Mouse (Mus musculus) right cerebral cortex, postnatal 25 days (tissue): ENCODE data around the gene Rbm5.

ENCODE experiments used
- DNase-seq: peaks from one replicate; pipeline ENCODE4 v3.0.0; 2022

The Rbm5 gene

DNA sequence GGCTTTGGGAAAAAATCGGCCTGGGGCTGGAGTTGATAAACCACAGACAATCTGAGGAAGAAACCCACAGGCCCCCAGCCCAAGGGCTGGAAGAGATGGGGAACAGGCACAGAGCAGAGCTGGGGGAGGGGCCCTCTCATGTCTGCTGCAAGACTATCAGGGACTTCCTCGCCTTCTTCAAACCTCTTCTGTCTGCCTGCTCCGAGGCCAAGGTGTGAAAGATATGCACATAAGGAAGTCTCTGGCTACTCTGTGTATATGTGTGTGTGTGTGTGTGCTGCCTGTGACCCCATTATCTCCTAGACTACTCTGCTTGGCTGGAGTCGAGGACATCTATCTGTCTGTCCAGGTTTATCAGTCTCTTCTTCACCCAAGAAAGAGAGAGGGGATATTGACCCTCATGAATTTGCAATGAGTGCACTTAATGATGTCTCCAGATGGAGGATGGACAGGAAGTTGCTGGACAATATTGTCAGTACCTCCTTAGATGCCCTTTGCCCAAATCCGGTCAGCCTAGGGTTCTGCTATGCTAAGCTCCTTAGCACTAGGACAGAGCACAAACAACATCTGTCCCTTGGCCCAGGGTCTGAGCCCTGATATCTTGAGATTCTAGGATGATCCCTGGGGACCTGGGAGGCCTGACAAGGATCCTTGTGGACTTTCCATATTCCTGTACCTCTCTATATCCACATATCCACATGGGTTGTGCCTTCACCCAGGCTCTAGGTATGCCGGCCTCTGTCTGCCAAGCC is 41.7 kb downstream of the Rbm5 start:
- DNase-seq, result no peak

DNA sequence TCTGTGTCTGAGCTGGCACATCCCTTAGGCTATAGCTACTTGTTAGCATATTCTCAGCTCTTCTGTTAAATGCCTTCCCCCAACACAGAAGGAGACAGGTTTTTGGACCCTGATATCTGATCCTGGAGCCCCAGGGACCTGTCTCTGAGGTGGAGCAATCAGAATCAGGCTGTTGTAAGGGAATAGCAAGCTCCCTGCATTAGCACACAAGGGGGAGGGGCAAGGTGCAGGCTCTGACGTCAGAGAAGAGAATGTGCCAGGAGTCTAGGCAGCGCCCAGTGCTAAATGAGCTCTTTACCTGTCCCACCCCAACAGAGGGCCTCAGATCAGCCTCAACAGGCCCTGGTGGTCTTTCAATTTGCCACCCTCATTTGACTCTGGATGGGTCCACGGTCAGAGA is 43.8 kb downstream of the Rbm5 start:
- no peak for DNase-seq

DNA sequence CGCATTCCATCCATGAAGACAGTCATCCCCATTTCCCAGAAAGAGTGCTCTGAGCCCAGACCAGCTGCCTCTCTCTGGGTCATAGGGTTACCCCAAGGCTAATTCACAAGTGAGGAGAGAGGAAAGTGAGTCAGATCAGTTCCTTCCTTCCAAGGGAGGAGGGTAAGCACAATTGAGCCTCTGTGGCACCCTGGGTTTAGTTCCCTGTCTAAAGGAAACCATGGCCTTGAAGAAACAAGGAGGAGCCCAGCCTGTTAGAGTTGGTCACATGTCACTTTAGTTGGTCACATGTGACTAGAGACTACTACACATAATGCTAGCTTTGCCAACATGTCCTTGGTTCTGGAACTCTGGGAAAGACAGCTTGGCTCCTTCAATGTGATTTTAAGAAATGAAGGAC is 46.0 kb downstream of the Rbm5 start:
- DNase-seq, result no peak

DNA sequence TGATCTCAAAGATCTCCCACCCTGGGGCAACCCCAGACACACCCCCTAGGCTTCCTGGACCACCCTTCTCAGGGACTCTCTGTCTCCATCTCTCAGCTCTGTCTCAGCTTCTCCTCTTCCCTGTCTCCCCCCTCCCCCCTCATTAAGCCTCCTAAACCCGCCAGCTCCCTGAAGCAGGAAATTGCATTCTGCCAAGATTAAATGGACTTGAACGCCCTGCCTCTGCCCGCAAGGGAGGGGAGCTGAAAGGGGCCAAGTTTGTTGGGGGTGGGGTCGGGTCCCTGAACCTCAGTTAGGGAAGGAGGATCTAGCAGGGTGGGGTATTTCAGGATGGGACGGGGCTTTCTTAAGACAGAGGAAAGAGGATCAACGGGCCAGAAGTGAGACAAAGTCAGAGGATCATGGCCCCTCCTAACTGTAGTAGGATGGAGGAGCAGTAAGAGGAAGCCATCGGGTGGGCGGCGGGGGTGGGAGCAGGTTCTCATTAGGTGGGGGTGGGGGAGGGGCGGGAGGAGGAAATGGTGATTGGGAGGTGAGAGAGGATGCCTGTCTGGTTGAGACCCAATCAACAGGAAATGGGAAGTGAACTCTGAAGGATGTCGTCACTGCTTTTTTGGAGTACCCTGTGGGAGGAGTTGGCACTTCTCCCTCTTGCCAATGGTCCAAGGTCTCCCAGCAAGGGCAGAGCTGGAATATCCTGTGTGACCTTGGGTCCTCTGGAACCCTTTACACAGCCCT is 46.8 kb downstream of the Rbm5 start:
- DNase-seq, result no peak

DNA sequence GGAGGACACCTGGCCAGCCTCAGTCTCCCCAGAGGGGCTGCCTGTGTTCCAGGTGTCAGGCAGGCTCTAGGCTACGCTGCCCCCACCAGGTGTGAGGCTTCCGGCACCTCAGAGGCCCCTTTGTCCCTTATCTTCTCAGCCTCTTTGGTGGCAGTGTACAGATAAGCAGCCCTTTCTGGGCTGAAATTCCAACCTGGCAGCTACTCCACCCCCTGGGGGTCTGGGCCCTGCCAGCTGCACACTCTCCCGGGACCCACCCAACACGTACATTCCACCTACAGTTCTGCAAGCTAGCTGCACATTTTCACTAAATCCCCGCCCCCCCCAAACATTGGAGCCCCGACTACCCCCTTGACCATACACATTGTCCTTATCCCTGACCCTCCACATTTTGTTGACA is 47.5 kb downstream of the Rbm5 start:
- no peak for DNase-seq

DNA sequence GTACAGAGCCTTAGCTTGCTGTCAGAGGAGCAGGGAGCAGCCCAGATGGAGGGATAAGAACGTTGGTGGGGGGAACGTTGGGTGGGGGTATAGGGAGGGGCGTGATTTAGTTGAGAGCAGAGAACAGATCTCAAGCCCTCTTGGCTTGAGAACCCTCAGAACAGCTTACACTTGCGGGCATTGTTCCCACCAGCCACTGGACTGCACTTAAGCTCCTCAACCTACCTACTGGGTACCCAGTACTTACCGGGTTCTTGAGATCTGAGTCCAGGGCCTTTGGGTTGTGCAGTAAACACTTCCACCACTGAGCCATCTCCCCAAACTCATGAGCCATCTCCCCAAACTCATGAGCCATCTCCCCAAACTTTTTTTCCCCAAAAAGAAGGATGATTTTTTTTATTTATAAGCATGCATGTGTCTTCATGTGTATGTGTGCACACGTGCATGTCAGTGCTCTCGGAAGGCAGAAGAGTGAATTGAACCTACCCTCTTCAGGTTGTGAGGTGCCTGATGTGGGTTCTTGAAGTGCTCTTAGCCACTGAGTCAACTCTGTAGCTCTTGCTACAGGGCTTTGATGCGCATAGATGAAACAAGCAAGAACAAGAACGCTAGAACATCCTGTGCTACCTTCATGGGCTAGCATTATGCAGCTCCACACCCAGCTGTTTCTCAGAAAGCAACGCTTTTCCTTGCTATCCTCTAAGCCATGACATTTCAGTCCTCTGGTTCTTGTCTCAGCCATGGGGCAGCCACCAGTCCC is 51.8 kb downstream of the Rbm5 start:
- DNase-seq, result no peak

DNA sequence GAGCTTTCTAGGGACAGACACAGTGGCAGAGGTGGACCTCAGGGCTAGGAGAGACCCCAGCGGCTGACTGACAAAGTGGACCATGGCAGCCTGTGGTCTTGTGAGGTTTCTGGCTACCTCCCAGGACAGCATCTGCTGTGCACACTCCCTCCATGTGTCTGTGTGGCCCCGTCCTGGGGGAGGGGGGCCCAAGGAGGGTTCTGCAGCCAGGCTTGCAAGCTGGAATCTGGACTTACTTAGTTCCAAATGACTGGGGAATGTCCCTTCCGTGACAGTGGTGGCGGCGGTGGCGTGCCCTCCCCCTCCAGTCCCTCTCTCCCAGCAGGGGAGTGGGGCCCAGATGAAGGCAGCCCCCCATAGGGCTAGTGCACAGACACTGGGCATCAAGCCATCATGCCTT is 53.8 kb downstream of the Rbm5 start:
- DNase-seq, result no peak

DNA sequence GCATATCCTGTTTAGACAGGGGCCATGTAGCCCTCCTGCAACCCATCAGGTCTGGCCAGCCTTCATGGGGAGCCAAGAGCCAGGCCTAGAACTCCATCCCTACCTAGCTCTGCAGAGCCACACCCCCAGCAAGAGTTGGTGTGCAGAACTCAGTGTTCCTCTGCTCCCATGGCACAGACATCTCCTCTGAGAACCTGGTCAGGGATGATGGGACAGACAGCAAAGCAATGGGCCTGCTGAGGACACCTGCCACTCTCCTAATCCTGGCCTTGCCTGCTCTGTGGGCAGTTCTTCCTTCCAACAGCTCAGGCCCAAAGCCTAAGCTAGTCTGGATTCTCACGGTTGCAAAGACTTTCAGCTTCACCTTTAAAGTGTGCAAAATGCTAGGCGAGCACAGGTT is 55.2 kb downstream of the Rbm5 start:
- DNase-seq, result no peak

DNA sequence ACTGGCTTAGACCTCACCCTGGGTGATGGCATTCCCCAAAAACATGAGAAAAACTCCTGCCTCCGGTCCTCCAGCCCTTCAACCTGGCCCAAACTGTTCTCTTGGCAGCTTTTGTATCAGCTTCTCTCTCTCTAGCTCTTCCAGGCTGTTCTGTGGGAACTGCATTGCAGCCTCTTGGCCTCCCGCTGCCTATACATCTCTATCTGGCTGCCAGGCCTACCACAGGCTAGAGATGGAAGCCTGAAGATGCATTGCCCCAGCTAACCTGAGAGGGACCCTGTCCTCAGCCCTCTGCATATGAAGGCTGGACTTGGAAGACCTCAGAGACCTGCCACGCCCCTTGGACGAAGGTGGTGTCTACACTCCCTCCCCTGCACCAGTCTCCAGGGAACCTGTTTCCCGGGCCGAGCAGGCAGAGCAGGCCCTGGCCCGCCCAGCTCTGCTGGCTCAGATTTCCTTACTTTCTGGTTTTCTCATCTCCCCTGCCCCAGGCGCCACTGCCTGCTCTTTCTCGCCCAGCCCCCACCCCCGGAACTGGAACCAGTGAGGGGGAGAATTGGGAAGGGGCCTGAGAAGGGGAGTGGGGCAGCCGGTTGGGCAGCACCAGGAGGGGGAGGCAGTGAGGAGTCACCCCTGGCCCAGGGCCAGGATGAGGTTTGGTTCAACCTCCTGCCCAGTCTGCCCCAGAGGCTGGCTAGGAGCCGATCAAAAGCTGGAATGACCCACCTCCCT is 56.4 kb downstream of the Rbm5 start:
- DNase-seq, result no peak

DNA sequence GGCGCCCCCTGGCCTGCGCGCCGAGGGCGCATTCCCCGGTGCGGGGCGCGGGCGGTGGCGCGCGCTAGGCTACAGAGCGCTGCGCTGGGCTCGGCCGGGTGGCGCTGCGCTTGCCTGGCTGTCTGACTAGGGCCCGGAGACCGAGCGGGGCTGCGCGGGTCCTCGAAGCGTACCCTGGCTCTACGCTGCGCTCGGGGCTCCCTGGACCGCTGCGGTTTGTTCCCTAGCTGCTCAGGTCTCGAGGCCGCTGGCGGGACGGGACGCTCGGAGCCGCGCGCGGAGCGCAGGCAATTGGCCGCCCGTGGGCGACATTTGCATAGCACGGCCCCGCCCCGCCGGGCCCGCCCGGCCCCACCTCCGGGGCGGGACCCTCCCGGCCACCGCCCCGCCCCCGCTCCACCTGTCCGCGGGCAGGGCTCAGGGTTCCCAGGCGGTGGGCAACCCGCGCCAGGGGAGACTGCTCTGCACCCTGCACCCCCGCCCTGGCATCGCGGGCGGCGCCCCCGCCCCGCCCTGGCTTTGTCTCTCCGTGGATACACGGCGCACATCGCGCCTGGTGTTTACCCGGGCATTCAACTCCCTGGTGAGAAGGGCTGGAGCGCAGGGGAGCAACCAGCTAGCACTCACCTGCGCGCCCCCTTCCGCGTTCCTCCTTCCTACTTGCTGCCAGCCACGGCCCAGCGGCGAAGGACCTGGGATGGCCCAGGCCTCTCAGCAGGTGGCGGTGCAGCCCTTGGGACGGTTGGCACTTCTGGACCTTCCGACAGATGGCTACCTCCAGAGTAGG is 60.9 kb downstream of the Rbm5 start, which contains the start of gene Sema3f:
Sema3f (minus strand) TSS at position 779 of the 787 bp plus-strand sequence.
- peak; percentile 77 for DNase-seq

DNA sequence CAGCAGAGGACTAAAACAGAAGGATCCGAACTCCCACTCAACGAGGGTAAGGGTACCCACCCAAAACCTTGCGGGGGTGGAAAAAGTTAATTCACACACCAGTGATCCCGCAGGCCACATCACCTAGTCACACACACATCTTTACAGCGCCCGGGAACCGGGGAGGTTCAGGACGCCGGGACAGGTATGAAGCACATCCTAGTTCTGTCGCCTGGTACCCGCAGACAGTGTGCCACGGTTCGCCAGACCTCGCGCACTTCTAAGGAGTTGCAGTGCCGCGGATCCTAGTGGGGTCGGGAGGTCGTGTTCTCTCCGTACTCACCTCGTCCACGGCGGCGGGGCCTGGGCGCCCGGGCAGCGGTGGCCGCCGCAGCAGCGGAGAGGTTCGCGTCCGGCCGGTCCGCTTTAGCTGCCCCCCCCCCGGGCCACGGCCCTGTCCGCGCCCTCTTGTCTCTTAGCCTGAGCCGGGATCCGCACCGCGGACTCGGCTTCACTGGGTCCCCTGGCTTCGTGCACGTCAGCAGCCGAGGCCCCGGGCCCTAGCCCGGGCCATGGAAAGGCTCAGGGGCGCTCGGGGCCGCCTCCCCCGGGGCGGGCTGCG is 61.6 kb downstream of the Rbm5 start:
- DNase-seq, result no peak

DNA sequence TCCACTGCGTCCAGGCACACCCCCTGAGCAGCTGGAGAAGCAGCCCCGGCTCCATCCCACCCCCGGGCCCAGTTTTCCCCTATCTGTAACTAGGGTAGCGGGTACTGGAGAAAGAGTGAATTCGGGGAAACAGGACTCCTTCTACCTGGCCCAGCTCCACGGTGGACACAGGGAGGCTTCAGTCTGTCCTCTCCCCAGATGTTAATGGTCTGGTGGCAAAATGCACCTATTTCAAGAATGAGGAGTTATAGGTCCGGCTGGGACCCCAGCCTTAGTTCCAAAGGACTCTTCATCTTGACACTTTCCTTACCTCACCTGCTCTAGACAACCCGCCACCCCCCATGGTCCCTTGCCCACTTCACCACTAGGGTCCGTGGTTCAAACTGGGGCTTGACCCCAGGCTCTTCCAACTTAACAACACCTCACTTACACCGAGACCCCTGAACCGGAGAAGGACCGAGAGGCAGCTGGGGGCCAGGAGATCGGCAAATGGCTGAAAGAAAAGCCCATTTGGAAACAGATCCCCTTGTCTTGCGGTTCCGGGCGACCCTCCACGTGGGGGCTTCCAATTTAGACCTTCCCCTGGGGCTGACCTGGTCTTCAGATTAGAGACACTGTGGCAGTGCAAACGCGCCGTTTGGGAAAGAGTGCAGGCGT is 62.2 kb downstream of the Rbm5 start:
- DNase-seq, result no peak

DNA sequence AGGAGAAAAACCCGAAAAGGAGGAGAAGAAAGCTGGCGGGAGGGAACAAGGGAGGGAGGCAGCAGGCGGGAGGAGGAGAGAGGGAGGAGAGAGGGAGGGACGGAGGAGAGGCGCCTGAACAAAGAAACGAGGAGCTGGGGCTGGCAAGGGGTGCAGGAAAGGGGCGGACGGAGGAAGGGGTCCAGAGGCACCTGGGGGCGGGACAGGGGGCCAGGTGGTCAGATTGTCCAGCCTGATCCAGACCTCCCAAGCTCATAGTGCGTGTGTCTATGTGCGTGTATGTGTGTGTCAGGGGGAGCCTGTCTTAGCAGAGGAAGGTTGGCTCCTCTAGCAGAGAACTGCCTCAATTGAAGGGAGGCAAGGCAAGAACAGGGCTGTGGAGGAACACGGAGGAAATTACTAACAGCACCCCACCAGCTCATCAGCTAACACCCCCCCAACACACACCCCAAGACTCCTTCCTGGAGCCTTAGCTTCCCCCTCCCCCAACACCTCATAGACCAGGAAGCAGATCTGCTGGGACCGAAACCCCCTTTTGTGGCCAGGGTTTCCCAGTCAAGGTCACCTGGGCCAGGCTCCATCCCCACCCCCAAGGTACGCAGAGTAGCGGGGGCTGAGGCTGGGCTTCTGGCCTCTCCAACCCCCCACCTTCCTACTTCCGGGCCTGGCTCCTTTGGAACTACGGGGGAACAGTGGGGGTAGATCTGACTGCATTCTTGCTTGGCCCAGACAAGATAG is 62.9 kb downstream of the Rbm5 start:
- DNase-seq, result peak; percentile 36

DNA sequence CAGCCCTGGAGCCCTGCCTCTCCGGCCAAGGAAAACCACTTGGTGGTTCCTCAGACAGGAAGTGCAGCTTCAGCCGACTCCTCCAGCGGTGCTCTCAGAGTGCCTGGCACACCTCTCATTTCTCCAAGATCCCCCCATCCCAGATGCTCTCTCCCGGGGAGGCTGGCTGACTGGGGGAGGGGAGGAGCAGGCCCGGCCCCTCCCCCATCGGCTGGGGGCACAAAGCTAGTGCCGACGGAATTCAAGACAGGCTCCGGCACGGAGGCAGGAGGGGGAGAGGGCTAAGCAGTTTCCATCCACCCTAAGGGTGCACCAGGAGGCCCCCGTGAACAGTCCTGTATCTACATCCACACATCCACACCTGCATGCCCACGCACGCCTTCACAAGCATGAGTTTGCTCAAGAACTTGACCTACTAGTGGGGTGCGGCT is 64.0 kb downstream of the Rbm5 start:
- no peak for DNase-seq

DNA sequence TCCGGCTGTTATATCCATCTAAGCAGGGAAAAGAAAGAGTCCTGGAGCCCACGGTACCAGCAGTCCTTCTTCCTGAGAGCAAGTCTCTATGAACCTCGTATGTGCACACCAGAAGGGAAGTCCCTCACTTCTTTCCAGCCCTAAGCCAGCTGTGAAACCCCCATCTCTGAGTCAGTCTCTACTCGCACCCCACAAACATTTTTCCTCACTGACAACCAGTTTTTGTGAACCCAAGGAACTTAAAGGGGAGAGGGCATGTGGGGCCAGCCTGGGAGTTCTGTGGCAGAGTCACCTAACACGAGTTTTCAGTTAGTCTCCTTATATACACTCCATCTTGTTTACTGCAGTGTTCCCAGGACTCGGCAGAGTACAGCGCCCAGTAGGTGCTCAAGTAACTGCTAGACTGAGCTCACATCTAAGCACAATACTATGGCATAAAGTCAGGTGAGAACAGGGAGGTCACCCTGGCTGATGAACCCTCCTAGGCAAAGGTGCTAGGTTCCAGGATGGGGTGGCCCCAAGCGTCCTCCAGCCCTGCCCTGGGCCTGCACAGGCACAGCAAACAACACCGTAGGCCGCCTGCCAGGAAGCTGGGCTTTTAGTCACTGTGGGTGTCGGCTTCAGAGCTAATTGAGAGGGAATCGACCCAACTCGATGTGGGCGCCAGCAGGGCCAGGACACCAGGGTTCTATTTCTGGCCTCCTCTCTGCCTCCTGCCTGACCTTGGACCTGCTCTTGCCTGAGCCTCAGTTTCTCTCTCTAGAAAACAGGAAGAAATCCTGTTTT is 67.3 kb downstream of the Rbm5 start:
- DNase-seq, result no peak

DNA sequence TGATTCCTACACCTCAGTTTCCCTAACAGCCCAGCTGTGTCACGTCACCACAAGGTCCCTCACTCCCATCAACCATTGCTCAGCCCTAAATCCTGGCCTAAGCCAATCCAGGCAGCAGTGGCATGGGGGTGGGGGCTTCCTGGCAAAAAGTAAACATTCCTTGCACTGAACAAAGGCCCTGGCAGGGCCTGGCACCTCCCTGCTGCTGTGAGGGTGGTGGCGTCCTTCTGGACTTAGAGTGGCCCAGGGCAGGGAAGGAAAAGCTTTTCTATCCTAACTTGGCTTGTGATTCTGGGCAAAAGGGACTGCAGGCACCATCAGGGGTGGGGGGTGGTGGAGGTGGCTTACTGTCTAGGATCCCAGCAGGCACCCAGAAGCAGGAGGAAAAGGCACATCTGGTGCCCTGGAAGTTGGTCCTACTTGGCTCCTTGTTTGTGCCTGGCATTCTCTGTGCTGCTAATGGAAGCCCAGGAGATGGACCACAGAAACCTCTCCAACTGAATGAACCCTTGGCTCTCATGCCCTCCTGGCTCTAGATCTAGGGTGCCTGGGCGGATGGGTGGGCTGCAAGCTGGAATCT is 68.1 kb downstream of the Rbm5 start:
- no peak for DNase-seq

DNA sequence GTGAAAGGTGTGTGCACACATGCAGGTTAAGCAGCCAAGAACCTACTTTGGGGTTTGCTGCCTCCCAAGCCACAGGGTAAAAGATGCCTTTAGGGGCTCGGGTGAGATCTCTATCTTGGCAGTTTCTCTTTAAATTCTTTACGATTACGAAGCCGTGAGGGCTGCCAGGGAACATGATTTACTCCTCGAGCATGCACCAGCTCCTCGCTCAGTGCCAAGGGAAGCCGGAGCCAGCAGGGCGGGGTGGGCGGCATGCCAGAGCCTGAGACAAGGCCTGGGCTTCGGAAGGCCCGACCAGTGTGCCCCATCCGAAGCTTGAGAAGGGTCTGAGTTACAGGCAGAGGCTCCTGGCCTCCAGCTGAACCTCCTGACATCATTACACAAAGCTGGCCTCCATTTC is 69.2 kb downstream of the Rbm5 start:
- peak; percentile 76 for DNase-seq

DNA sequence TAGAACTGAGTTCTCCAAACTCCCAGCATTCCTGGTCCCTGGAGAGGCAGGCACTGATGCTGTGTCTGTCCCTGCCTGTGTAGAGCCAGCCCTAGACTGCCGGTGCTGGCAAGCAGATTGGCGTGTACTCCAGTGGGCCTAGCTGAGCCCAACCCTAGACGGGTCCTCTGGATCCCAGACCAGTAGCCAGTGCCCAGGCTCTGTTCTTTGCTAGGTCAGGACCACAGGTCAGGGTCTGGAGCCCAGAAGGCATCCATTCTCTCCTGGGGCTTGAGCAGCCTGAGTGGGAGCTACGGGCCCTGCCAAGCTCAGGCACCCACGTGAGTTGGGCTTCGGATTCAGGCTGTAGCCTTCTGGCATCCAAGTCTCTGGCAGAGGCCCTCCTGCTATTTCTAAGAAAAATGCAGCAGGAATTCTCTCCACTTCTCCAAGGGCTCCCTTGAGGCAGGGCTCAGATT is 70.7 kb downstream of the Rbm5 start:
- peak; percentile 68 for DNase-seq

DNA sequence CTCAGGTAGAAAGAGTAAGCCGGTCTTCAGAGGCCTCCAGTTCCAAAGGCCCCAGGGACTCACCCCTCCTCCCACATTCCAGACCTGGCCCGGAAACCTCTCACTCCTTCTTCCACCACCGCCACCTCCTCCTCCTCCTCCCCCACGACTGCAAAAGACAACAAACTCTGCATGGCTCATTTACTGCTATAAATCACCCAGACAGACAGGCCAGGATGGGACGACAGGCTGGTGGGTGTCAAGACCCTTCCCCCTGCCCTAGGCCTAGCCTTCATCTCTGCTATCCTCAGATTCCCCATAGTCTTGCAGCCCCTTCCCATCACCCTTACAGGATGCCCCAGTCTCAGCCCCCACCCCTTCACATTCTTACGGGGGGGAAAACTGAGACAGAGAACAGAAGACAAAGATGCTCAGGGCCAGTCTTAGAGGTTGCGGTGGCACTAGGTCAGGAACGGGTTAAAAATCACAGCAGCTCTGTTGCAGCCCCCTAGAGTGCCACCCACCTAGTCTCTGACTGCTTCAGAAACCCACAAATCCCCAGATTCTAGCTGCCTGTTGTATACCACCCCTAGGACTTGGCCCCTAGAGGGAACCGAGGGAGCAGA is 71.3 kb downstream of the Rbm5 start:
- DNase-seq, result no peak
